Mouse (Mus musculus): ENCODE measurements around the gene Spop.

GRCm38 (mm10) chr11:95467731-95468130, 53.9 kb downstream of the Spop start:
- TF ChIP-seq CTCF (IDR thresholded peaks at IDR 0.05; ENCODE audit: control insufficient read depth, insufficient read depth, insufficient replicate concordance, low read depth, low read length) (no peak), POLR2A (IDR thresholded peaks at IDR 0.05; ENCODE audit: control insufficient read depth, low read depth, low read length) (no peak)
